Mouse (Mus musculus) forebrain, embryonic 12.5 days (tissue): Measurements from ENCODE around the gene Dmgdh. TPM values are rescaled to one million over a fixed set of nuclear protein-coding genes. Genes with fewer than 3 reads are reported as not detected.
A peak's percentile ranks its signal among the peaks of the same experiment; 100 is the strongest.

Experiments
- ATAC-seq: fragments of 200-750 bp; cut with Nextera tagmentation; 2 replicates; pipeline ENCODE4 v1.8.0; 2017; ENCODE audit warnings: moderate TSS enrichment; ENCODE audit not compliant: low FRiP score
- H3K27ac ChIP-seq: fragments of 300-500 bp; sonication (generic); 2 replicates; pipeline ENCODE4 v1.5.1; 2016; ENCODE audit warnings: mild to moderate bottlenecking
- H3K27me3 ChIP-seq: fragments of 300-500 bp; sonication (generic); 2 replicates; pipeline ENCODE4 v1.6.1; 2016; ENCODE audit warnings: mild to moderate bottlenecking
- H3K36me3 ChIP-seq: fragments of 300-500 bp; sonication (generic); replicated peaks from 2 replicates; pipeline ENCODE4 v1.6.1; 2016; ENCODE audit warnings: mild to moderate bottlenecking
- H3K4me1 ChIP-seq: fragments of 300-500 bp; sonication (generic); 2 replicates; pipeline ENCODE4 v1.6.1; 2016
- H3K4me2 ChIP-seq: fragments of 300-500 bp; sonication (generic); 2 replicates; pipeline ENCODE4 v1.6.1; 2016; ENCODE audit warnings: mild to moderate bottlenecking, moderate library complexity
- H3K4me3 ChIP-seq: fragments of 300-500 bp; sonication (generic); replicated peaks from 2 replicates; pipeline ENCODE4 v1.5.1; 2016; ENCODE audit warnings: mild to moderate bottlenecking
- H3K9ac ChIP-seq: fragments of 300-500 bp; sonication (generic); 2 replicates; pipeline ENCODE4 v1.6.1; 2016; ENCODE audit warnings: mild to moderate bottlenecking
- H3K9me3 ChIP-seq: fragments of 300-500 bp; sonication (generic); 2 replicates; pipeline ENCODE4 v1.6.1; 2016
- WGBS: fragments of 180-500 bp; shearing (Covaris S2); methylation state at CpG from one replicate; pipeline ENCODE4 v1.1.7; 2016; 5-methylcytosine and 5-hydroxymethylcytosine counted together
- polyA plus RNA-seq: library from polyadenylated mRNA; unstranded; fragments of >200 nt; fragmentation: Nextera tagmentation; extraction: Ambion mirVana; gene quantifications from 2 replicates; pipeline ENCODE4 v1.2.1, GENCODE M21; 2016

The Dmgdh gene
- polyA plus RNA-seq, 1 experiment from 2014 or later, result 0.08 TPM

- H3K27ac ChIP-seq, result no peak overlapping the region; the same call in 1 of the 2 replicates
- no peak overlapping the region for H3K4me3 ChIP-seq
- H3K9ac ChIP-seq, result no peak overlapping the region
- no peaks in the 10 kb centered on the region for H3K36me3 ChIP-seq
- ATAC-seq, result no peak
- no peak overlapping the region for H3K4me2 ChIP-seq
- no peaks in the 10 kb centered on the region for H3K27me3 ChIP-seq
- H3K4me1 ChIP-seq, result peaks cover 14% of the 10 kb centered on the region
- 42% methylated on average over 14 of the region's 14 CpGs for WGBS
- no peaks in the 10 kb centered on the region for H3K9me3 ChIP-seq
Observed at GRCm38 (mm10) chr13:93758149-93758898, 84.1 kb downstream of the Dmgdh start.

- ATAC-seq, result no peak
- Histone ChIP-seq H3K4me2 (no peak overlapping the region), H3K9me3 (no peaks in the 10 kb centered on the region), H3K9ac (no peak overlapping the region), H3K27me3 (no peaks in the 10 kb centered on the region), H3K4me1 (peaks cover 6% of the 10 kb centered on the region), H3K36me3 (no peaks in the 10 kb centered on the region), H3K27ac (no peak overlapping the region), H3K4me3 (no peak overlapping the region)
- 96% methylated on average over 8 of the region's 8 CpGs for WGBS
Observed at GRCm38 (mm10) chr13:93761831-93762230, 87.6 kb downstream of the Dmgdh start.

GRCm38 (mm10) chr13:93762879-93763278 lies 88.6 kb downstream of the Dmgdh start:
- 83% methylated on average over 3 of the region's 3 CpGs for WGBS
- H3K27me3 ChIP-seq, result no peaks in the 10 kb centered on the region
- H3K4me3 ChIP-seq, result no peak overlapping the region
- H3K36me3 ChIP-seq, result no peaks in the 10 kb centered on the region
- H3K27ac ChIP-seq, result no peak overlapping the region
- peaks cover 5% of the 10 kb centered on the region for H3K4me1 ChIP-seq
- H3K4me2 ChIP-seq, result no peak overlapping the region
- no peak overlapping the region for H3K9ac ChIP-seq
- ATAC-seq, result no peak
- no peaks in the 10 kb centered on the region for H3K9me3 ChIP-seq

- WGBS, result 91% methylated on average over 13 of the region's 13 CpGs
- Histone ChIP-seq H3K36me3 (no peaks in the 10 kb centered on the region), H3K9me3 (no peaks in the 10 kb centered on the region), H3K9ac (no peak overlapping the region), H3K27ac (no peak overlapping the region), H3K4me3 (no peak overlapping the region), H3K27me3 (no peaks in the 10 kb centered on the region), H3K4me1 (no peaks in the 10 kb centered on the region), H3K4me2 (no peak overlapping the region)
- no peak for ATAC-seq
Observed at GRCm38 (mm10) chr13:93764321-93764973, 90.2 kb downstream of the Dmgdh start.

- peak overlapping the region; percentile 85 for H3K4me2 ChIP-seq
- H3K27me3 ChIP-seq, result peaks cover 2% of the 10 kb centered on the region; the same call in 1 of the 2 replicates
- H3K9me3 ChIP-seq, result no peaks in the 10 kb centered on the region
- WGBS, result 40% methylated on average over 9 of the region's 9 CpGs
- H3K9ac ChIP-seq, result peak overlapping the region; percentile 82
- peak; percentile 58 for ATAC-seq
- H3K27ac ChIP-seq, result peak overlapping the region; percentile 83
- peak overlapping the region; percentile 66 for H3K4me3 ChIP-seq
- H3K4me1 ChIP-seq, result peaks cover 17% of the 10 kb centered on the region; the same call in 1 of the 2 replicates
- no peaks in the 10 kb centered on the region for H3K36me3 ChIP-seq
Observed at GRCm38 (mm10) chr13:93771031-93771587, 96.9 kb downstream of the Dmgdh start.

GRCm38 (mm10) chr13:93771588-93772278 lies 97.5 kb downstream of the Dmgdh start, which contains the start of gene Arsb:
TSS of gene Arsb (plus strand) at chr13:93771630.
- Histone ChIP-seq H3K9ac (peak within 1 kb of the TSS; percentile 82), H3K4me3 (peak within 1 kb of the TSS; percentile 66), H3K36me3 (no peaks in the 10 kb centered on the region), H3K27ac (peak within 1 kb of the TSS; percentile 83), H3K9me3 (no peaks in the 10 kb centered on the region), H3K4me2 (peak within 1 kb of the TSS; percentile 85), H3K27me3 (peaks cover 2% of the 10 kb centered on the region; the same call in 1 of the 2 replicates), H3K4me1 (peaks cover 17% of the 10 kb centered on the region; the same call in 1 of the 2 replicates)
- peak; percentile 92 for ATAC-seq
- under 1% methylated on average over 65 of the region's 66 CpGs for WGBS

- Histone ChIP-seq H3K4me2 (peak overlapping the region; percentile 85), H3K27ac (peak overlapping the region; percentile 83; the same call in 1 of the 2 replicates), H3K4me1 (peaks cover 17% of the 10 kb centered on the region; the same call in 1 of the 2 replicates), H3K9me3 (no peaks in the 10 kb centered on the region), H3K9ac (peak overlapping the region; percentile 82), H3K36me3 (no peaks in the 10 kb centered on the region), H3K27me3 (peaks cover 2% of the 10 kb centered on the region; the same call in 1 of the 2 replicates), H3K4me3 (peak overlapping the region; percentile 66)
- ATAC-seq, result peak; percentile 51
- 31% methylated on average over 8 of the region's 8 CpGs for WGBS
Observed at GRCm38 (mm10) chr13:93772279-93772636, 98.0 kb downstream of the Dmgdh start.

GRCm38 (mm10) chr13:93772861-93773260 lies 98.6 kb downstream of the Dmgdh start:
- Histone ChIP-seq H3K4me2 (no peak overlapping the region), H3K9ac (no peak overlapping the region)
- WGBS, result 85% methylated on average over 7 of the region's 7 CpGs

GRCm38 (mm10) chr13:93773704-93774315 lies 99.6 kb downstream of the Dmgdh start:
- Histone ChIP-seq H3K27ac (no peak overlapping the region), H3K27me3 (peaks cover 2% of the 10 kb centered on the region; the same call in 1 of the 2 replicates), H3K9me3 (no peaks in the 10 kb centered on the region), H3K4me1 (peaks cover 17% of the 10 kb centered on the region; the same call in 1 of the 2 replicates), H3K36me3 (no peaks in the 10 kb centered on the region), H3K9ac (no peak overlapping the region), H3K4me3 (no peak overlapping the region), H3K4me2 (no peak overlapping the region)
- 73% methylated on average over 7 of the region's 7 CpGs for WGBS
- ATAC-seq, result no peak

More at GRCm38 (mm10) chr13:93772861-93773260, 98.6 kb downstream of the Dmgdh start:
- peaks cover 17% of the 10 kb centered on the region; the same call in 1 of the 2 replicates for H3K4me1 ChIP-seq
- H3K9me3 ChIP-seq, result no peaks in the 10 kb centered on the region
- no peak overlapping the region for H3K4me3 ChIP-seq
- peaks cover 2% of the 10 kb centered on the region; the same call in 1 of the 2 replicates for H3K27me3 ChIP-seq
- no peak for ATAC-seq
- H3K36me3 ChIP-seq, result no peaks in the 10 kb centered on the region
- no peak overlapping the region for H3K27ac ChIP-seq

GRCm38 (mm10) chr13:93782823-93783222 lies 108.6 kb downstream of the Dmgdh start:
- no peaks in the 10 kb centered on the region for H3K36me3 ChIP-seq
- WGBS, result 92% methylated on average over 5 of the region's 5 CpGs
- H3K4me2 ChIP-seq, result no peak overlapping the region
- no peaks in the 10 kb centered on the region for H3K9me3 ChIP-seq
- no peak overlapping the region for H3K4me3 ChIP-seq
- H3K27me3 ChIP-seq, result no peaks in the 10 kb centered on the region
- H3K27ac ChIP-seq, result no peak overlapping the region
- H3K9ac ChIP-seq, result no peak overlapping the region
- H3K4me1 ChIP-seq, result no peaks in the 10 kb centered on the region
- no peak for ATAC-seq

GRCm38 (mm10) chr13:93785329-93785728 lies 111.1 kb downstream of the Dmgdh start:
- Histone ChIP-seq H3K4me3 (no peak overlapping the region), H3K4me2 (no peak overlapping the region), H3K9me3 (no peaks in the 10 kb centered on the region), H3K36me3 (no peaks in the 10 kb centered on the region), H3K27ac (no peak overlapping the region), H3K9ac (no peak overlapping the region), H3K4me1 (no peaks in the 10 kb centered on the region), H3K27me3 (no peaks in the 10 kb centered on the region)
- ATAC-seq, result no peak
- WGBS, result 77% methylated on average over 3 of the region's 3 CpGs
